Mouse (Mus musculus) hindbrain, embryonic 16.5 days (tissue): ENCODE data around the gene Trim25. TPM values are rescaled to one million over a fixed set of nuclear protein-coding genes. Genes with fewer than 3 reads are reported as not detected.
A peak's percentile ranks its signal among the peaks of the same experiment; 100 is the strongest.

ENCODE experiments used
- ATAC-seq: fragments of 200-750 bp; cut with Nextera tagmentation; 2 replicates; pipeline ENCODE4 v1.8.0; 2017; ENCODE audit warnings: moderate TSS enrichment, moderate library complexity
- H3K27ac ChIP-seq: fragments of 300-500 bp; sonication (generic); 2 replicates; pipeline ENCODE4 v1.5.1; 2014; ENCODE audit warnings: low read depth, mild to moderate bottlenecking, control low read depth, low read length, moderate library complexity
- H3K27me3 ChIP-seq: fragments of 300-500 bp; sonication (generic); replicated peaks from 2 replicates; pipeline ENCODE4 v1.6.1; 2014; ENCODE audit warnings: low read length; ENCODE audit not compliant: control insufficient read depth, insufficient read depth
- H3K36me3 ChIP-seq: fragments of 300-500 bp; sonication (generic); 2 replicates; pipeline ENCODE4 v1.6.1; 2014; ENCODE audit warnings: mild to moderate bottlenecking, low read length, moderate library complexity, mixed read lengths; ENCODE audit not compliant: control insufficient read depth, insufficient read depth
- H3K4me1 ChIP-seq: fragments of 300-500 bp; sonication (generic); 2 replicates; pipeline ENCODE4 v1.6.1; 2014; ENCODE audit warnings: low read depth, low read length; ENCODE audit not compliant: control insufficient read depth, insufficient read depth
- H3K4me2 ChIP-seq: fragments of 300-500 bp; sonication (generic); 2 replicates; pipeline ENCODE4 v1.6.1; 2014; ENCODE audit warnings: mild to moderate bottlenecking, low read length, control low read depth, moderate library complexity
- H3K4me3 ChIP-seq: fragments of 300-500 bp; sonication (generic); 2 replicates; pipeline ENCODE4 v1.5.1; 2014; ENCODE audit warnings: mild to moderate bottlenecking, low read length, control low read depth, moderate library complexity
- H3K9ac ChIP-seq: fragments of 300-500 bp; sonication (generic); 2 replicates; pipeline ENCODE4 v1.6.1; 2014; ENCODE audit warnings: low read depth, mild to moderate bottlenecking, control low read depth, low read length, moderate library complexity
- H3K9me3 ChIP-seq: fragments of 300-500 bp; sonication (generic); 2 replicates; pipeline ENCODE4 v1.6.1; 2014; ENCODE audit warnings: mild to moderate bottlenecking, low read length, moderate library complexity; ENCODE audit not compliant: control insufficient read depth
- WGBS: fragments of 180-500 bp; shearing (Covaris S2); extraction: QIAGEN DNeasy Blood & Tissue Kit; methylation state at CpG from one replicate; pipeline ENCODE4 v1.1.7; 2014; 5-methylcytosine and 5-hydroxymethylcytosine counted together
- polyA plus RNA-seq: library from polyadenylated mRNA; unstranded; fragments of >200 nt; fragmentation: Nextera tagmentation; extraction: Ambion mirVana; gene quantifications from 2 replicates; pipeline ENCODE4 v1.2.1, GENCODE M21; 2015

Gene Trim25
- polyA plus RNA-seq, 1 experiment from 2014 or later, result 5.4 TPM

DNA sequence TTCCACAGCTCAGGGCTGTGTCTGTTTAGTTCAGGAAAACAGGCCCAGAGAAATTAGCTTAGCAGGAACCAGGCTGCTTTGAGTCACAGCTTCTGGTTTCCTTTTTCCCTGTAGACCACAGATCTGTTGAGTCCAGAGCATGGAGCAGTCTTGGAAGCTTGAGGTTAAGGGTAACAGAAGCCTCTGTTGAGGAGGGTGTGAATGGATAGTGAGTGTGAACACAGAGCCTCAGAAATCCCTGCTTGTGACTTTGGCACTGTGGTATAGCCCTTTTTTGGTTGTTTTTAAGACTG, 1.3 kb downstream of the Trim25 start:
- peaks cover 3% of the 10 kb centered on the region; the same call in 1 of the 2 replicates for H3K4me1 ChIP-seq
- H3K4me3 ChIP-seq, result no peak overlapping the region
- ATAC-seq, result no peak
- no peaks in the 10 kb centered on the region for H3K36me3 ChIP-seq
- no peak overlapping the region for H3K4me2 ChIP-seq
- no peak overlapping the region for H3K27ac ChIP-seq
- no peak overlapping the region for H3K9ac ChIP-seq
- no peaks in the 10 kb centered on the region for H3K9me3 ChIP-seq
- peaks cover 21% of the 10 kb centered on the region for H3K27me3 ChIP-seq

DNA sequence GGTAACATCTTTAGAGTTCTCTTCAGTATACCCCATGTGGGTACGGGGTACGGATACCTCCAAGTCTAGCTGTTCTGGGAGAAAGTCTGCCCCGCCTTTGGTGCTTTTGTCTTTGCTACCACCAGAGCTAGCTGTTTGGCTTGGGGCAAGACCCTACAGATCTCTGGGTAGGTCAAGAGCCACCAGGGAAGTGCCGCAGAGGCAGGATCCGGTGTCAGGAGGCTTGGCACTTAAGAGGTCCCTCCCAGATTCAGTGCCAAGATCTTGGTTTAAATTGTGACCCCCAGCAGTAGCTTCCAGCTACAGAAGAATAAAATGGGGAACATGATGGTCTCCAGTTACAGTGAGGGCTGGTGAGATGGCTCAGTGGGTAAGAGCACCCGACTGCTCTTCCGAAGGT, 2.4 kb downstream of the Trim25 start:
- H3K4me1 ChIP-seq, result peaks cover 3% of the 10 kb centered on the region; the same call in 1 of the 2 replicates
- no peak overlapping the region for H3K4me2 ChIP-seq
- H3K27me3 ChIP-seq, result peaks cover 21% of the 10 kb centered on the region
- no peak overlapping the region for H3K9ac ChIP-seq
- H3K27ac ChIP-seq, result no peak overlapping the region
- no peaks in the 10 kb centered on the region for H3K9me3 ChIP-seq
- WGBS, result 95% methylated on average over 7 of the region's 7 CpGs
- H3K4me3 ChIP-seq, result no peak overlapping the region
- ATAC-seq, result no peak
- H3K36me3 ChIP-seq, result no peaks in the 10 kb centered on the region

DNA sequence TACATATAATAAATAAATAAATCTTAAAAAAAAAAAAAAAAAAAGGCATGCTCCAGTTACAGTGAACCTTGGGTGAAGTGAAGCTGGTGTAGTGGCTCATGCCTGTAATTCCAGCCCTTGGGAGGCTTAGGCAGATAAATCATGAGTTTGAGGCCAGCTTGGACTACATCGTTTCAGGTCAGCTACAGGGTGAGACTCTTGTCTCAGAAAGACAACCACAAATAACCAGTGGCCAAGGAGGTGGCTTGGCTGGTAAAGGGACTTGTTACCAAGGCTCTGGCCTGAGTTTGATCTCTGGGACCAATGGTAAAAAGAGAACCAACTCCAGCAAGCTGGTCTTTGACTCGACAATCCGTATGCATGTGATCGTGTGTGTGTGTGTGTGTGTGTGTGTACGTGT, 2.9 kb downstream of the Trim25 start:
- WGBS, result 88% methylated on average over 5 of the region's 5 CpGs

DNA sequence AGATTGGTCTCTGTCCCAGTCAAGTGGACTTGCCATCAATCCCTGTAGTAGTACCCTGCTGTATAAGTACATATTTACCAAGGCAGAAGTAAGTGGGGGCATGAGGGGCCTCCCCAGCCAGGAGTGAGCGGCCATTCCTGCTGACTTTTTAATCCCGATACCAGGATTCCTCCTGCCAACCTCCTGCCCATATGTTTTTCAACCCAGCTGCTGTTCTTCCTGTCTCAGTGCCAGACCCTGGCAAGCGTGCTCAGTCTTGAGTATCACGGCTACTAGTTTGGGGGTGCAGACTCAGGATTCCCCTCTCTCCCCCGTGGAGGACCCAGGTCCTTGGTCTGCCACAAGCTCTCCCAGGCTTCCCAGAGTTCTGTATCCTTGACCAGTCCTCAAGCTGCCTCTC, 3.4 kb downstream of the Trim25 start:
- no peaks in the 10 kb centered on the region for H3K9me3 ChIP-seq
- H3K27ac ChIP-seq, result no peak overlapping the region
- no peak overlapping the region for H3K4me3 ChIP-seq
- H3K27me3 ChIP-seq, result peaks cover 21% of the 10 kb centered on the region
- H3K4me2 ChIP-seq, result peak overlapping the region; percentile 2
- peak; percentile 34; the same call in 1 of the 2 replicates for ATAC-seq
- WGBS, result 65% methylated on average over 5 of the region's 5 CpGs
- no peak overlapping the region for H3K9ac ChIP-seq
- peaks cover 3% of the 10 kb centered on the region; the same call in 1 of the 2 replicates for H3K4me1 ChIP-seq
- H3K36me3 ChIP-seq, result no peaks in the 10 kb centered on the region

More for the DNA sequence above, 2.9 kb downstream of the Trim25 start:
- H3K4me3 ChIP-seq, result no peak overlapping the region
- no peaks in the 10 kb centered on the region for H3K36me3 ChIP-seq
- peaks cover 21% of the 10 kb centered on the region for H3K27me3 ChIP-seq
- ATAC-seq, result no peak
- no peaks in the 10 kb centered on the region for H3K9me3 ChIP-seq
- no peak overlapping the region for H3K9ac ChIP-seq
- no peak overlapping the region for H3K27ac ChIP-seq
- H3K4me1 ChIP-seq, result peaks cover 3% of the 10 kb centered on the region; the same call in 1 of the 2 replicates
- 0 out of 2 replicates have a peak overlapping the region, but pooled peaks have one; percentile 3 for H3K4me2 ChIP-seq

DNA sequence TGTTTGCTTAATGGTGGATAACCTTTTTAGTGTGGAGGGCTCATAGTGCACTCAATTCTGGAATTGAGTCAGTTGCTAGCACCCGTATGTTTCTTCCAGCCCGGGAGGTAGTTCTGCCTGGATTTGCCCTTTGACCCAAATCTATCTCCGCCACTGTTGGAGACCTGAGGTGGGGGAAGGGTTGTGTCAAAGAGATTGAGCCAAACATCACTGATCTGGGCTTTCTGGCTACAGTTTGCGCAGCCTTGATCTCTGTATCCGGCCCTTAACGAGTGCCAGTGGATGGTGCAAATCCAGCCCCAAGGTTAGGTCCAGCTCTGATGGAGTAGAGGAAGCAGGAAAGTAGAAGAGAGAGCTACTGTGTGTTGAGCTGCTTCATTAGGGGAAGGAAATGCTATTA, 3.9 kb downstream of the Trim25 start:
- peak overlapping the region; percentile 2 for H3K4me2 ChIP-seq
- H3K4me3 ChIP-seq, result no peak overlapping the region
- H3K9ac ChIP-seq, result no peak overlapping the region
- H3K27me3 ChIP-seq, result peaks cover 21% of the 10 kb centered on the region
- WGBS, result 57% methylated on average over 6 of the region's 6 CpGs
- no peak overlapping the region for H3K27ac ChIP-seq
- H3K4me1 ChIP-seq, result peaks cover 3% of the 10 kb centered on the region; the same call in 1 of the 2 replicates
- no peaks in the 10 kb centered on the region for H3K9me3 ChIP-seq
- no peaks in the 10 kb centered on the region for H3K36me3 ChIP-seq
- no peak for ATAC-seq

DNA sequence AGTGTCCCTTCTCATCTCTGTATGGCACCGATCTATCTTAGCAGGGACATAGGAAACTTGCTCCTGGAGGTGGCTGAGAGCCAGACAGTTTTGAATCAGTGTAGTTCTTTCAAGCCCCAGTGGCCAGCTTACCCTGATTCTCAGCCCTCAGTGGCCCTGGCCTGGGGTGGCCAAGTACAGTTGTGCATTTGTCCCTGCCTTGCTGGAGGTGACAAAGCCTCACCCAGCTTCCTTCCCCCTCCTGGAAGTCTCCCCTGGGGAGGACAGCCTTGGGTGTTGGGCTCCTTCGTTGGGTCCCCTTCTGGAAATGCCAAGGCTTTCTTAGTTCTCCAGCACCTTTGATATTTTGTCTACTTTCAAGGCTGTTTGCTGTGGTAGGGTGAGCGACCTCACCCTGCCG, 4.5 kb downstream of the Trim25 start:
- Histone ChIP-seq H3K36me3 (no peaks in the 10 kb centered on the region), H3K27ac (no peak overlapping the region), H3K27me3 (peaks cover 19% of the 10 kb centered on the region), H3K4me3 (no peak overlapping the region), H3K9ac (no peak overlapping the region), H3K9me3 (no peaks in the 10 kb centered on the region), H3K4me2 (no peak overlapping the region), H3K4me1 (peaks cover 3% of the 10 kb centered on the region; the same call in 1 of the 2 replicates)
- 82% methylated on average over 4 of the region's 4 CpGs for WGBS
- ATAC-seq, result no peak

DNA sequence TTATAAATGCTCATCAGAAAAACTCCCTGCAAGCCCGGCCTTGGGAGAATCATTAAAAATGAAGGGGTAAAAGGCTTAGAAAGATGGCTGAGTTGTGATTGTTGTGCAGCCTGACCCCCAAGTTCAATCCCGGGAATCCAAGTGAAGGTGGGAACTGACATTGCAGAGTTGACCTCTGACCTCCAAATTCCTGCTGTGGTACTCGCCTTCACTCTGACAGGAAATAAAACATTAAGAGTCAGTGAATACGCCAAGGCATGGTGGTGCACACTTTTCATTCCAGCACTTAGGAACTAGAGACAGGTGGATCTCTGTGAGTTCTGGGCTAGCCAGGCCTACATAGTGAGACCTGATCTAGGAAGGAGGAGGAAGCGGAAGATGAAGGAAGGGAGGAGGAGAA, 6.3 kb downstream of the Trim25 start:
- H3K27ac ChIP-seq, result no peak overlapping the region
- no peak overlapping the region for H3K9ac ChIP-seq
- H3K4me1 ChIP-seq, result no peaks in the 10 kb centered on the region; the same call in 1 of the 2 replicates
- no peak overlapping the region for H3K4me3 ChIP-seq
- H3K9me3 ChIP-seq, result no peaks in the 10 kb centered on the region
- ATAC-seq, result no peak
- no peak overlapping the region for H3K4me2 ChIP-seq
- 83% methylated on average over 5 of the region's 5 CpGs for WGBS
- peaks cover 2% of the 10 kb centered on the region; the same call in 1 of the 2 replicates for H3K27me3 ChIP-seq
- H3K36me3 ChIP-seq, result no peaks in the 10 kb centered on the region

DNA sequence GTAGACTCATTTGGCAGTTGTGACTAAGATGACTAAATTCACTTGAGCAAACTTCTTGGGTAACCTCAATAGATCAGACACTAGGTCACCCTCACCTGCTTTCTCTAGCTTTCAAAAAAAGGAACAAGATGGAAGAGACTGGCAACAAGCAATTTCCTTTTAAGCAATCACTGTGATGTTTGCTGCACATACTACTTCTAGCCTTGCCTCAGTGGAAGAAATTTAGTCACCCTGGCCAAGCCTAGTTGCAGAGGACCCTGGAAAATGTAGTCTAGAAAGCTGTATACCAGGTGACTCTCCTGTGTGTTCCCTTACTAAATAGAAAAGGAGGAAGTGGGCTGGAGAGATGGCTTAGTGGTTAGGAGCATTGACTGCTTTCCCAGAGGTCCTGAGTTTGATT, 7.2 kb downstream of the Trim25 start:
- H3K9me3 ChIP-seq, result no peaks in the 10 kb centered on the region
- no peak overlapping the region for H3K4me3 ChIP-seq
- no peak overlapping the region for H3K9ac ChIP-seq
- H3K36me3 ChIP-seq, result no peaks in the 10 kb centered on the region
- no peak overlapping the region for H3K27ac ChIP-seq
- no peak overlapping the region for H3K4me2 ChIP-seq
- no peak for ATAC-seq
- H3K4me1 ChIP-seq, result no peaks in the 10 kb centered on the region; the same call in 1 of the 2 replicates
- no peaks in the 10 kb centered on the region for H3K27me3 ChIP-seq

DNA sequence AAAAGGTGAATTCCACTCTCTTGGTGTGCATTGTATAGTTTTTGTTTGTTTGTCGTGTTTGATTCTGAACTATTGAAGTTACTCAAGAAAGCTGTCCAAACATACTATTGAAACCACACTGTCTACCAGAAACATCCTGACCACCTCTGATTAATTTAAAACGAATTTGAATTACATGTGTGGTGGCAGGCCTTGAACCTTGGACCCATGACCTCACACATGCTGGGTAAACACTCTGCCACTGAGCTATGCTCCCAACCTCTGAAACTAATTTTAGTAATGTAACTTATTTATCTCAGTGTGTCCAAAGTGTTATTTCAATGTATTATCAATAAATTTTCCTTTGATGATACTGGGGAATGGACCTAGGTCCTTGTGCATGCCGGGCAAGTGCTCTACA, 8.4 kb downstream of the Trim25 start:
- no peak for ATAC-seq
- 87% methylated on average over 3 of the region's 3 CpGs for WGBS
- H3K4me1 ChIP-seq, result no peaks in the 10 kb centered on the region; the same call in 1 of the 2 replicates
- no peak overlapping the region for H3K4me2 ChIP-seq
- H3K4me3 ChIP-seq, result no peak overlapping the region
- no peak overlapping the region for H3K9ac ChIP-seq
- H3K27me3 ChIP-seq, result no peaks in the 10 kb centered on the region
- H3K36me3 ChIP-seq, result no peaks in the 10 kb centered on the region
- H3K27ac ChIP-seq, result no peak overlapping the region
- no peaks in the 10 kb centered on the region for H3K9me3 ChIP-seq

DNA sequence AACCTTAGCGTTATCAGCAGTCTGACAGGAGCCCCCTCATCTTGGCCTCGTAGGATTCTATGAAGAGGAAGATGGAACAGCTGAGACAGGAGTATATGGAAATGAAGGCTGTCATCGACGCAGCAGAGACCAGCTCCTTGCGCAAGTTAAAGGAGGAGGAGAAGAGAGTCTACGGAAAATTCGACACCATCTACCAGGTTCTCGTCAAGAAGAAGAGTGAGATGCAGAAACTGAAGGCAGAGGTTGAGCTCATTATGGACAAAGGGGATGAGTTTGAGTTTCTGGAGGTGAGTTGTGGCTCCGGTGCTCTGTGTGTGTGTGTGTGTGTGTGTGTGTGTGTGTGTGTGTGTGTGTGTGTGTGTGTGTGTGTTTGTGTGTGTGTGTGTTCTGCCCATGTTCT, 9.9 kb downstream of the Trim25 start:
- H3K4me1 ChIP-seq, result no peaks in the 10 kb centered on the region
- no peak for ATAC-seq
- no peaks in the 10 kb centered on the region for H3K9me3 ChIP-seq
- WGBS, result 91% methylated on average over 8 of the region's 9 CpGs
- no peaks in the 10 kb centered on the region for H3K27me3 ChIP-seq
- no peak overlapping the region for H3K9ac ChIP-seq
- no peak overlapping the region for H3K4me3 ChIP-seq
- no peak overlapping the region for H3K4me2 ChIP-seq
- H3K27ac ChIP-seq, result no peak overlapping the region
- no peaks in the 10 kb centered on the region for H3K36me3 ChIP-seq
